Mouse (Mus musculus): ENCODE results near the gene Kcnj11. TPM values are rescaled to one million over a fixed set of nuclear protein-coding genes. Genes with fewer than 3 reads are reported as not detected.
A peak's percentile ranks its signal among the peaks of the same experiment; 100 is the strongest.

Kcnj11 gene
- polyA plus RNA-seq, 1 experiment from 2014 or later: not detected

DNA sequence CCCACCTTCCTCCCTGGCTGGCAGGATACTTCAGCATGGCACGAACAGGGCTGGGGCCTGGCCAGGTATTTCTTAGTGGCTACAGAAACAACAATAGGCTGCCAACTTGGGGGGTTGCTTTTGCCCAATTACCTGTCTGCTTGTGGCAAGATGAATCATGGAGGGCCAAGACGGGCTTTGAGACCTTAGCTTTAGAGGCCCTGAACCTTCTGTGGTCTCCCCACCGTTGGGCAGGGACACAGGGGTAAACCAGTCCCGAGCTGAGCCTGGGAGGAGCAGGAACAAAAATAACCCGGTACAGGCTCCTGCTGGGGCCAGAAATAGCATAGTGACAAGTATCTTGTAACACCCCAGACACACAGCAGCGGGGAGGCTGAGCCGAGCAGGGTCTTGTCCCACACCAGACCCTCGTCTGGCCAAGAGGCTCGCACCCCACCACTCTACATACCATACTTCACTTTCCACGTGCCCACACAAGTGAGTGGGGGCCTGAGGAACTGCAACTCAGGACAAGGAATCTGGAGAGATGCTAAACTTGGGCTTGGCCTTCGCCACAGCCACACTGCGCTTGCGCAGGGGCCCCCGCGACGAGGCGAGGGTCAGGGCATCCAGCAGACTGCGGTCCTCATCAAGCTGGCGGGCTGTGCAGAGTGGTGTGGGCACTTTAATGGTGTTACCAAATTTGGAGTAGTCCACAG lies 2.2 kb downstream of the Kcnj11 start:
- Histone ChIP-seq H3K9ac (ENCODE audit: low read depth, low read length) (no peak overlapping the region), H3K4me3 (ENCODE audit: low read depth, low read length) (no peak overlapping the region), H3K36me3 (ENCODE audit: control insufficient read depth, insufficient read depth, low read length) (no peaks in the 10 kb centered on the region), H3K4me1 (replicated peaks; ENCODE audit: control insufficient read depth, insufficient read depth, low read length) (peaks cover 4% of the 10 kb centered on the region; the same call in 1 of the 2 replicates), H3K27ac (ENCODE audit: low read depth, low read length) (no peak overlapping the region), H3K4me2 (no peak overlapping the region), H3K9me3 (ENCODE audit: control insufficient read depth, low read length) (no peaks in the 10 kb centered on the region), H3K27me3 (replicated peaks; ENCODE audit: control insufficient read depth, insufficient read depth, low read length) (peaks cover 27% of the 10 kb centered on the region)
- WGBS: 76% methylated on average over 19 of the region's 19 CpGs
- ATAC-seq (replicated peaks; ENCODE audit: low FRiP score) (no peak), DNase-seq (ENCODE audit: low spot score) (no peak)

- no peak overlapping the region for H3K4me2 ChIP-seq
- no peaks in the 10 kb centered on the region for H3K9me3 ChIP-seq (ENCODE audit: control insufficient read depth, low read length)
- peaks cover 4% of the 10 kb centered on the region; the same call in 1 of the 2 replicates for H3K4me1 ChIP-seq (replicated peaks; ENCODE audit: control insufficient read depth, insufficient read depth, low read length)
- ATAC-seq (replicated peaks; ENCODE audit: low FRiP score): no peak
- no peak overlapping the region for H3K9ac ChIP-seq (ENCODE audit: low read depth, low read length)
- no peak overlapping the region for H3K4me3 ChIP-seq (ENCODE audit: low read depth, low read length)
- peaks cover 30% of the 10 kb centered on the region for H3K27me3 ChIP-seq (replicated peaks; ENCODE audit: control insufficient read depth, insufficient read depth, low read length)
- no peak overlapping the region for H3K27ac ChIP-seq (ENCODE audit: low read depth, low read length)
- no peaks in the 10 kb centered on the region for H3K36me3 ChIP-seq (ENCODE audit: control insufficient read depth, insufficient read depth, low read length)
- DNase-seq (ENCODE audit: low spot score): no peak
- WGBS: 53% methylated on average over 4 of the region's 4 CpGs
Observed at GRCm38 (mm10) chr7:46097319-46097783, 3.2 kb downstream of the Kcnj11 start.

GRCm38 (mm10) chr7:46096136-46096535 lies 4.4 kb downstream of the Kcnj11 start:
- no peak overlapping the region for H3K4me2 ChIP-seq
- 8% methylated on average over 4 of the region's 4 CpGs for WGBS
- no peak for ATAC-seq (replicated peaks; ENCODE audit: low FRiP score)
- H3K36me3 ChIP-seq (ENCODE audit: control insufficient read depth, insufficient read depth, low read length): no peaks in the 10 kb centered on the region
- no peak overlapping the region for H3K27ac ChIP-seq (ENCODE audit: low read depth, low read length)
- peaks cover 4% of the 10 kb centered on the region; the same call in 1 of the 2 replicates for H3K4me1 ChIP-seq (replicated peaks; ENCODE audit: control insufficient read depth, insufficient read depth, low read length)
- H3K9ac ChIP-seq (ENCODE audit: low read depth, low read length): no peak overlapping the region
- peak; percentile 48 for DNase-seq (ENCODE audit: low spot score)
- H3K9me3 ChIP-seq (ENCODE audit: control insufficient read depth, low read length): no peaks in the 10 kb centered on the region
- peaks cover 30% of the 10 kb centered on the region for H3K27me3 ChIP-seq (replicated peaks; ENCODE audit: control insufficient read depth, insufficient read depth, low read length)
- H3K4me3 ChIP-seq (ENCODE audit: low read depth, low read length): no peak overlapping the region

DNA sequence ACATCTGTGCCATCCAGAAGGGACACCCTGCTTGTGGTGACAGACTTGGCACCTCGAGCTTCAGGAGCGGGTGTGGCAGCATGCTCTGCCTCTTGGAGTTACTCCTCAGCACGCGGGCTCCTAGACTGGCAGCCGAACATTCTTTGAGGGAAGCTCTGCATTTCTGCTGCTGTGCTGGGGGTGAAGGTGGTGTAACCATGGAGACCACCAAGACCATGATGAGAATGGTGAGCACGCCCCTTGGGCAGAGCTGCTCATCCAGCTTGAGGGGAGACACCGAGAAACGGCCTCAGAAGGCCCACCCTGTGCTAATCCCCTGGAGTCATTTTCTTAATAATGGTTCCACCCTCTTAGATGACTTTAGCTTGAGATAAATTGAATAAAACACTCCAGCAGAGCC lies 7.8 kb downstream of the Kcnj11 start:
- DNase-seq (ENCODE audit: low spot score) (no peak), ATAC-seq (replicated peaks; ENCODE audit: low FRiP score) (no peak)
- WGBS: 55% methylated on average over 8 of the region's 8 CpGs
- Histone ChIP-seq H3K9ac (ENCODE audit: low read depth, low read length) (no peak overlapping the region), H3K4me3 (ENCODE audit: low read depth, low read length) (no peak overlapping the region), H3K27ac (ENCODE audit: low read depth, low read length) (no peak overlapping the region), H3K9me3 (ENCODE audit: control insufficient read depth, low read length) (no peaks in the 10 kb centered on the region), H3K36me3 (ENCODE audit: control insufficient read depth, insufficient read depth, low read length) (no peaks in the 10 kb centered on the region), H3K4me1 (replicated peaks; ENCODE audit: control insufficient read depth, insufficient read depth, low read length) (no peaks in the 10 kb centered on the region), H3K4me2 (no peak overlapping the region), H3K27me3 (replicated peaks; ENCODE audit: control insufficient read depth, insufficient read depth, low read length) (peaks cover 10% of the 10 kb centered on the region)

- no peaks in the 10 kb centered on the region for H3K9me3 ChIP-seq (ENCODE audit: control insufficient read depth, low read length)
- no peak for DNase-seq (ENCODE audit: low spot score)
- WGBS: 71% methylated on average over 6 of the region's 6 CpGs
- H3K9ac ChIP-seq (ENCODE audit: low read depth, low read length): no peak overlapping the region
- H3K4me3 ChIP-seq (ENCODE audit: low read depth, low read length): no peak overlapping the region
- H3K36me3 ChIP-seq (ENCODE audit: control insufficient read depth, insufficient read depth, low read length): peaks cover 12% of the 10 kb centered on the region
- no peak overlapping the region for H3K4me2 ChIP-seq
- no peak overlapping the region for H3K27ac ChIP-seq (ENCODE audit: low read depth, low read length)
- ATAC-seq (replicated peaks; ENCODE audit: low FRiP score): no peak
- peaks cover 3% of the 10 kb centered on the region for H3K27me3 ChIP-seq (replicated peaks; ENCODE audit: control insufficient read depth, insufficient read depth, low read length)
- H3K4me1 ChIP-seq (replicated peaks; ENCODE audit: control insufficient read depth, insufficient read depth, low read length): 0 out of 2 replicates have a peak, but pooled peaks cover 2% of the 10 kb centered on the region
Observed at GRCm38 (mm10) chr7:46088241-46088640, 12.3 kb downstream of the Kcnj11 start.

DNA sequence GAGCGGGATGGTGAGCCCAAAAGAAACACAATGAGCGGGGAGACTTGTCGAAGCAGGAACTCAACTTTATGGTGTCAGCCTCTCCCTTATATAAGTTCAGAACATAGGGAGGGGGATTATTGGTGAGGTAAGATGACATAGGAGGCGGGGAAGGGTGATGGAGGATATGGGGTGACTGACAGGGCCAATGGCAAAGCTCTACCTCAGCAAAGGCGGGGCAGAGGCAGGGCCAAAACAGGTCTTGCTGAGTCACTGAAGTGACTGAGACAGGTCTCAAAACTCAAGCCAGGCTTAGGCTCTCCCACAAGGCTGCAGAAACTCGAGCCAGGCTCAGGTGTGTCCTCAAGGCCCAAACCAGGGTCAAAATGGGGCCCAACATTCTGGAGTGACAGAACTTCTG lies 14.2 kb downstream of the Kcnj11 start:
- Histone ChIP-seq H3K9me3 (ENCODE audit: control insufficient read depth, low read length) (no peaks in the 10 kb centered on the region), H3K4me1 (replicated peaks; ENCODE audit: control insufficient read depth, insufficient read depth, low read length) (0 out of 2 replicates have a peak, but pooled peaks cover 2% of the 10 kb centered on the region), H3K9ac (ENCODE audit: low read depth, low read length) (no peak overlapping the region), H3K4me3 (ENCODE audit: low read depth, low read length) (no peak overlapping the region), H3K4me2 (no peak overlapping the region), H3K27me3 (replicated peaks; ENCODE audit: control insufficient read depth, insufficient read depth, low read length) (no peaks in the 10 kb centered on the region), H3K36me3 (ENCODE audit: control insufficient read depth, insufficient read depth, low read length) (peaks cover 26% of the 10 kb centered on the region), H3K27ac (ENCODE audit: low read depth, low read length) (no peak overlapping the region)
- 83% methylated on average over 6 of the region's 6 CpGs for WGBS
- ATAC-seq (replicated peaks; ENCODE audit: low FRiP score): no peak
- no peak for DNase-seq (ENCODE audit: low spot score)

DNA sequence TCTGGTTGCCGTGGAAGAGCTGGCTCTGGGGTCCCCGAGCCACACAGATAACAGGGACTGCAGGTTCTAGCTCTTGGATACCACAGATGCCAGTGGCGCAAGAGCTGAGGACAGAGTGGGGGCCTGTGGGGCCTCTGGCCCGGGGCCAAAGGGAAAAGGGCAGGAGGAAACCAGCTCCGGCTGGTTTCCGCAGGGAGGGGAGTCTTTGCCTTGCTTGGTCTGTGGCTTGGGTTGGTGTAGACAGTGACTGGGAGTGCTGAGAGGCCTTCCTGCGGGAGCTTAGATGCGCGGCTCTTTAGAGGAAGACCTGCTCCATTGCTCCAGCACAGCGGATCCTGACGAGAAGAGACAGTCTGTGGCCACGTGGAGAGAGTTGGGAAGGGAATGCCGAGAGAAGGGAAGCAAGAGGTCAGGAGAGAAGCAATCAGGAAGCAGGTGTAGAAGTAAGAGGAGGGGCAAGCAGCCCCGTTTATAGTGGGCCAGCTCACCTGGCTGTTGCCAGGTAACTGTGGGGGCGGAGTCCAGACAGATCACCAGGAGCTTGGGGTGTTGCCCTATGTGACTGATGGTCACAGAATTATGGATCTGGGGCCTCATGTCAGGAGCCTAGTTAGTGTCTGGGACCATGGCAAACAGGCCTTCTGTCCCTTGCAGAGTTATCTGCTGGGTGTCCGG lies 15.6 kb downstream of the Kcnj11 start:
- Histone ChIP-seq H3K4me1 (replicated peaks; ENCODE audit: control insufficient read depth, insufficient read depth, low read length) (0 out of 2 replicates have a peak, but pooled peaks cover 2% of the 10 kb centered on the region), H3K36me3 (ENCODE audit: control insufficient read depth, insufficient read depth, low read length) (peaks cover 32% of the 10 kb centered on the region), H3K4me2 (no peak overlapping the region), H3K27ac (ENCODE audit: low read depth, low read length) (no peak overlapping the region), H3K27me3 (replicated peaks; ENCODE audit: control insufficient read depth, insufficient read depth, low read length) (no peaks in the 10 kb centered on the region), H3K4me3 (ENCODE audit: low read depth, low read length) (no peak overlapping the region), H3K9ac (ENCODE audit: low read depth, low read length) (no peak overlapping the region), H3K9me3 (ENCODE audit: control insufficient read depth, low read length) (no peaks in the 10 kb centered on the region)
- DNase-seq (ENCODE audit: low spot score): no peak
- no peak for ATAC-seq (replicated peaks; ENCODE audit: low FRiP score)
- 75% methylated on average over 16 of the region's 16 CpGs for WGBS

- DNase-seq (ENCODE audit: low spot score) (no peak), ATAC-seq (replicated peaks; ENCODE audit: low FRiP score) (no peak)
- H3K9ac ChIP-seq (ENCODE audit: low read depth, low read length): no peak overlapping the region
- H3K9me3 ChIP-seq (ENCODE audit: control insufficient read depth, low read length): no peaks in the 10 kb centered on the region
- H3K4me3 ChIP-seq (ENCODE audit: low read depth, low read length): no peak overlapping the region
- H3K4me1 ChIP-seq (replicated peaks; ENCODE audit: control insufficient read depth, insufficient read depth, low read length): 0 out of 2 replicates have a peak, but pooled peaks cover 2% of the 10 kb centered on the region
- no peak overlapping the region for H3K27ac ChIP-seq (ENCODE audit: low read depth, low read length)
- no peaks in the 10 kb centered on the region for H3K27me3 ChIP-seq (replicated peaks; ENCODE audit: control insufficient read depth, insufficient read depth, low read length)
- peaks cover 38% of the 10 kb centered on the region for H3K36me3 ChIP-seq (ENCODE audit: control insufficient read depth, insufficient read depth, low read length)
- H3K4me2 ChIP-seq: no peak overlapping the region
- WGBS: 85% methylated on average over 10 of the region's 10 CpGs
Observed at GRCm38 (mm10) chr7:46084024-46084423, 16.5 kb downstream of the Kcnj11 start.

All from liver, embryonic 11.5 days (tissue).